Mouse (Mus musculus) heart, embryonic 11.5 days (tissue): ENCODE results near the gene Rasl2-9. TPM values are rescaled to one million over a fixed set of nuclear protein-coding genes. Genes with fewer than 3 reads are reported as not detected.
"Not testable (repeated sequence)": the region's sequence is repeated elsewhere in the genome, so short reads cannot be mapped to it uniquely, and the experiment has no call there.

Experiments
- ATAC-seq: fragments of 200-750 bp; cut with Nextera tagmentation; replicated peaks from 2 replicates; pipeline ENCODE4 v1.8.0; 2017; ENCODE audit warnings: moderate library complexity; ENCODE audit not compliant: insufficient number of reproducible peaks, low FRiP score, low TSS enrichment
- H3K27ac ChIP-seq: fragments of 300-500 bp; sonication (generic); 2 replicates; pipeline ENCODE4 v1.5.1; 2014; ENCODE audit warnings: mild to moderate bottlenecking, low read depth, low read length
- H3K27me3 ChIP-seq: fragments of 300-500 bp; sonication (generic); 2 replicates; pipeline ENCODE4 v1.6.1; 2014; ENCODE audit warnings: mild to moderate bottlenecking, low read length, mixed read lengths; ENCODE audit not compliant: control insufficient read depth, insufficient read depth
- H3K36me3 ChIP-seq: fragments of 300-500 bp; sonication (generic); 2 replicates; pipeline ENCODE4 v1.6.1; 2014; ENCODE audit warnings: mild to moderate bottlenecking, low read length, moderate library complexity, mixed read lengths; ENCODE audit not compliant: control insufficient read depth, insufficient read depth
- H3K4me1 ChIP-seq: fragments of 300-500 bp; sonication (generic); 2 replicates; pipeline ENCODE4 v1.6.1; 2014; ENCODE audit warnings: low read length; ENCODE audit not compliant: control insufficient read depth, insufficient read depth
- H3K4me2 ChIP-seq: fragments of 300-500 bp; sonication (generic); 2 replicates; pipeline ENCODE4 v1.6.1; 2014; ENCODE audit warnings: mild to moderate bottlenecking, moderate library complexity
- H3K4me3 ChIP-seq: fragments of 300-500 bp; sonication (generic); 2 replicates; pipeline ENCODE4 v1.5.1; 2014; ENCODE audit warnings: low read depth, low read length
- H3K9ac ChIP-seq: fragments of 300-500 bp; sonication (generic); 2 replicates; pipeline ENCODE4 v1.6.1; 2014; ENCODE audit warnings: mild to moderate bottlenecking, low read depth, low read length, moderate library complexity
- H3K9me3 ChIP-seq: fragments of 300-500 bp; sonication (generic); replicated peaks from 2 replicates; pipeline ENCODE4 v1.6.1; 2016; ENCODE audit warnings: low read length; ENCODE audit not compliant: control insufficient read depth
- WGBS: fragments of 180-500 bp; shearing (Covaris S2); extraction: QIAGEN DNeasy Blood & Tissue Kit; methylation state at CpG from one replicate; pipeline ENCODE4 v1.1.7; 2014; ENCODE audit not compliant: insufficient replicate concordance; 5-methylcytosine and 5-hydroxymethylcytosine counted together
- polyA plus RNA-seq: library from polyadenylated mRNA; unstranded; fragments of >200 nt; fragmentation: Nextera tagmentation; extraction: Ambion mirVana; gene quantifications from 2 replicates; pipeline ENCODE4 v1.2.1, GENCODE M21; 2014

Gene Rasl2-9
- polyA plus RNA-seq, result 1.3 and 1.8 TPM in 2 replicates

DNA sequence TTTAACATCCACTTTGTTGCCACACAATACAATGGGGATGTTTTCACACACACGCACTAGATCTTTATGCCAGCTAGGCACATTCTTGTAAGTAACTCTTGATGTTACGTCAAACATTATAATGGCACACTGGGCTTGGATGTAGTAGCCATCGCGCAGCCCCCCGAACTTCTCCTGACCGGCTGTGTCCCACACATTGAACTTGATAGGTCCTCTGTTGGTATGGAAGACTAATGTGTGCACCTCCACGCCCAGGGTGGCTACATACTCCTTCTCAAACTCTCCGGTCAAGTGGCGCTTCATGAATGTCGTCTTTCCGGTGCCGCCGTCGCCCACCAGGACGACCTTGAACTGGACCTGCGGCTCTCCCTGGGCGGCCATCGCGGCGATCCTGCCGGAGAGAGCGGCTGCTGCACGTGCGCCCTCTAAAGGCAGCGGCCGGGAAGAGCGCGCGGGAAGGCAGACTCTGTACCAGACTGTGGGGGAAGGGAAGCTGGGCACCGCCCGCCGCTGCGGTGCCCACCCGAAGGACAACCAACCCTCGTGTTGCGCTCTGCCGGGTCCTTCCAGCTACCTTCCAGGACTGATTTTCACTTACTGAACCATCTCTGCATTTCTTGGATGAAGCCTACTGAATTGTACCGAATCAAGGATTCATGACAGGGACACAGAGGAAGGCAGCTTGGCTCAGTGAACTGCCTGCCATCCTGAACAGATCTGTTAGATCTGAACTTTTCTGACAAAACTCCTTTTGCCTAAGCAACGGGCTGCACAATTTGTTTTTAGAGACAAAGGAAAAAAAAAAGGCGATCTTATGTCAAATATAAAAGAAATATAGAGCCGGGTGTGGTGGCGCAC, at the start of gene Rasl2-9:
Gene Rasl2-9, minus strand, starts transcription at position 402 of the 858 bp plus-strand sequence.
- Histone ChIP-seq H3K4me3 (peak within 1 kb of the TSS; percentile 37), H3K9ac (peak within 1 kb of the TSS; percentile 70; the same call in 1 of the 2 replicates), H3K36me3 (no peaks in the 10 kb centered on the region), H3K4me2 (peak within 1 kb of the TSS; percentile 74), H3K27ac (no peak within 1 kb of the TSS), H3K4me1 (no peaks in the 10 kb centered on the region), H3K27me3 (no peaks in the 10 kb centered on the region), H3K9me3 (no peaks in the 10 kb centered on the region)
- WGBS, result 16% methylated on average over 40 of the region's 42 CpGs
- ATAC-seq, result peak; percentile 55

DNA sequence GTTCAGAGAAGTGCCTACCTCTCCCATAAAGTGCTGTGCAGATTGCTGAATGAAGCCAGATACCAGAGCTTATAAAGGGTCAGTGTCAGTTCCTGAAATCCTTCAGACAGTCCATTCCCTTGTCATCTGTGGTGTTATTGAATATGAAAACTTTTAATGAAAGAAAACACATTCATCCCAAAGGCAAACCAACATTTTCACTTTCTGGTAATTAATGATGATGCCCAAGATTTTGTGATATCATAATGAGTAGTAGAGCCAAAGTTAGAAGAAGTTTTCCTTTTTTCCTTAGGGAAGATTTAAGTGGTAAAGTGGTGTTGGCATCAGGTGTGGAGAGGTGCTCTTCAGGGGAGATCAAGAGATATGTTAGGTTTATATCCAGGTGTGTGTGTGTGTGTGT, 23.8 kb upstream of the Rasl2-9 start, which contains the start of gene Vmn1r55:
Gene Vmn1r55, minus strand, starts transcription at position 101 of the 400 bp plus-strand sequence.
- H3K4me3 ChIP-seq, H3K36me3 ChIP-seq, H3K4me2 ChIP-seq, H3K9ac ChIP-seq, ATAC-seq, H3K9me3 ChIP-seq, H3K27ac ChIP-seq, H3K27me3 ChIP-seq, H3K4me1 ChIP-seq: not testable (repeated sequence)

DNA sequence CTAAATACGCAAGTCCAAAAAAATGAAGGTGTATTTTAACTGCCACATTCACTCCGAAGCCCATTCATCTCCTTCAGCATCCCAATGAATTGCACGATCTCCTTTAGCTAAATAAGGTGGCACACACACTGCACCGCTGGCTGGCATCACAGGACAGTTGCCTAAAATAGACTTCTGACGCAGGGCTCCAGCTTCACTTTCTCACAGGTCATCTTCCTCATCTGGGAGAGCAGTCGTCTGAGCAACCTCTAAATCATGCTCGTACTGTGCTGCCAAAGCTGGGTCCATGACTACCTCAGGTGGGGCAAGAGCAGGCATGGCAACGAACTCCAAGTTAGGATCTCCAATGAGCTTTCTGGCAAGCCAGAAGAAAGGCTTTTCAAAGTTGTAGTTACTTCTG, 672 bp downstream of the Rasl2-9 start:
- no peak for ATAC-seq
- Histone ChIP-seq H3K4me2 (peak overlapping the region; percentile 74), H3K27me3 (no peaks in the 10 kb centered on the region), H3K9ac (no peak overlapping the region), H3K4me1 (no peaks in the 10 kb centered on the region), H3K27ac (no peak overlapping the region), H3K36me3 (no peaks in the 10 kb centered on the region), H3K4me3 (no peak overlapping the region), H3K9me3 (no peaks in the 10 kb centered on the region)
- 73% methylated on average over 8 of the region's 8 CpGs for WGBS

GRCm38 (mm10) chr7:5116850-5117249, 8.9 kb downstream of the Rasl2-9 start, which contains the start of gene Rfpl4:
Gene Rfpl4 (minus strand): TSS chr7:5116950.
- no peak for ATAC-seq
- Histone ChIP-seq H3K4me2 (no peak within 1 kb of the TSS), H3K9ac (no peak within 1 kb of the TSS), H3K36me3 (no peaks in the 10 kb centered on the region), H3K27me3 (no peaks in the 10 kb centered on the region), H3K9me3 (no peaks in the 10 kb centered on the region), H3K4me3 (no peak within 1 kb of the TSS), H3K4me1 (no peaks in the 10 kb centered on the region), H3K27ac (no peak within 1 kb of the TSS)
- 83% methylated on average over 3 of the region's 3 CpGs for WGBS

DNA sequence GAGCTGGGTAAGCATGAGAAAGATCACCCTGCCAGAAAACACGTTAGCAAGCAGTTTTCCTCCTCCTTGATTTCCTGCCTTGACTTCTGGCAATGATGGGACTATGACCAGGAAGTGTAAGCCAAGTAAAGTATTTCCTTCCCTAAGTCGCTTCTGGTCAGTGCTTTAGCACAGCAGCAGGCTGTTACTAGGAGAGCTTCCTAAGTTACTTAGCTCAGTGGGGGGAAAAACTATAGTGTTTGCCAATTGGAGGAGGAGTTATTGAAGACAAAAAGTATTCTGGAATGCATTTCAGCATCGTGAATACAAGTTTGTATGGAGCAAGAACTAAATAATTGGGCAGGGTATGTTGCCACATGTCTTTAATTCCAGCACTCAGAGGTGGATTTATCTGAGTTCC, 13.0 kb downstream of the Rasl2-9 start:
- no peaks in the 10 kb centered on the region for H3K27me3 ChIP-seq
- no peaks in the 10 kb centered on the region for H3K9me3 ChIP-seq
- H3K27ac ChIP-seq, result no peak overlapping the region
- no peak overlapping the region for H3K9ac ChIP-seq
- no peak overlapping the region for H3K4me3 ChIP-seq
- ATAC-seq, result no peak
- 37% methylated on average over 3 of the region's 3 CpGs for WGBS
- H3K36me3 ChIP-seq, result no peaks in the 10 kb centered on the region
- no peaks in the 10 kb centered on the region for H3K4me1 ChIP-seq
- no peak overlapping the region for H3K4me2 ChIP-seq

DNA sequence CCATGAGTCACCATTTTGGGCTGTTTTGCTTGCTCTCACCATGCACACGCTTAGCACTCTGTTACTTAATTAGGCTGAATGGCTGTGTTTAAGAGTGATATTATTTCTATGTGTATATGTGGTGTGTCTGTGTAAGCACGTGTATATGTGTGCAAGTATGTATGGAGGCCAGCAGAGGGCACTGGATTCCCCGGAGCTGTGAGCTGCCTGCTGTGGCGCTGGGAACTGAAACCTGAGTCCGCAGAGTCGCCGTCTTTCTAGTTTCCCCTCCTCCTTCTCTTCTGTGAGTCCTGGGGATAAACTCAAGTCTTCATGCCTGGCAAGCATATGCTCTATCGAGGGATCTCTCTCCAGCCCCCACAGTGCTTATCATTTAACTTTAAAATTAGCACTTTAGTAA, 16.4 kb downstream of the Rasl2-9 start:
- 78% methylated on average over 8 of the region's 8 CpGs for WGBS
- H3K27me3 ChIP-seq, result no peaks in the 10 kb centered on the region
- H3K4me2 ChIP-seq, result no peak overlapping the region
- no peak overlapping the region for H3K4me3 ChIP-seq
- H3K9me3 ChIP-seq, result no peaks in the 10 kb centered on the region
- H3K4me1 ChIP-seq, result no peaks in the 10 kb centered on the region
- no peak for ATAC-seq
- no peak overlapping the region for H3K9ac ChIP-seq
- no peak overlapping the region for H3K27ac ChIP-seq
- H3K36me3 ChIP-seq, result no peaks in the 10 kb centered on the region

GRCm38 (mm10) chr7:5108272-5108671, 17.5 kb downstream of the Rasl2-9 start:
- no peak for ATAC-seq
- Histone ChIP-seq H3K27ac (no peak overlapping the region), H3K4me1 (no peaks in the 10 kb centered on the region), H3K36me3 (no peaks in the 10 kb centered on the region), H3K4me2 (no peak overlapping the region), H3K27me3 (no peaks in the 10 kb centered on the region), H3K9ac (no peak overlapping the region), H3K9me3 (no peaks in the 10 kb centered on the region), H3K4me3 (no peak overlapping the region)
- 58% methylated on average over 4 of the region's 4 CpGs for WGBS

- 91% methylated on average over 2 of the region's 2 CpGs for WGBS
- Histone ChIP-seq H3K27me3 (no peaks in the 10 kb centered on the region), H3K4me1 (no peaks in the 10 kb centered on the region), H3K9ac (no peak overlapping the region), H3K36me3 (peaks cover 8% of the 10 kb centered on the region; the same call in 1 of the 2 replicates), H3K27ac (no peak overlapping the region), H3K4me2 (no peak overlapping the region), H3K9me3 (no peaks in the 10 kb centered on the region), H3K4me3 (no peak overlapping the region)
- ATAC-seq, result no peak
These were observed 23.2 kb downstream of the Rasl2-9 start for GRCm38 (mm10) chr7:5102564-5102963.
